In genomic region chr12:46815697-46816096, GRCm38 (mm10) we compare ENCODE assay signal across 14 mouse cellular contexts. TPM values are rescaled to one million over a fixed set of nuclear protein-coding genes. Genes with fewer than 3 reads are reported as not detected.
DNase-seq lines count a peak whose midpoint lies in the region; ATAC-seq and TF ChIP-seq lines count a peak whose summit lies in the region.
"Had no signal": no experiment of that assay in that cellular context is flagged by ENCODE, and none has a peak within 500 bp of the region (broad histone marks: within the 10 kb centered on the region; RNA-seq: fewer than 3 reads in every experiment).

No protein-coding gene starts in this region.

- TF ChIP-seq CTCF in midbrain, postnatal 0 days (IDR thresholded peaks at IDR 0.05): no peak

- H3K4me2 ChIP-seq in forebrain, embryonic 13.5 days: peak overlapping the region; percentile 70
- H3K4me2 ChIP-seq in hindbrain, embryonic 15.5 days: peak overlapping the region; percentile 57
- H3K4me2 ChIP-seq in midbrain, postnatal 0 days (ENCODE audit: low read depth, low read length, poor library complexity, severe bottlenecking): peak overlapping the region; percentile 71
- H3K4me2 ChIP-seq: limb, embryonic 13.5 days had no signal

- H3K4me1 ChIP-seq in embryonic facial prominence, embryonic 10.5 days: no peaks in the 10 kb centered on the region
- peaks cover 18% of the 10 kb centered on the region for H3K4me1 ChIP-seq in forebrain, embryonic 13.5 days
- 0 out of 2 replicates have a peak, but pooled peaks cover 9% of the 10 kb centered on the region for H3K4me1 ChIP-seq in hindbrain, embryonic 15.5 days (replicated peaks)
- no peaks in the 10 kb centered on the region for H3K4me1 ChIP-seq in midbrain, postnatal 0 days (ENCODE audit: insufficient read depth, low read length)
- H3K4me1 ChIP-seq: limb, embryonic 13.5 days had no signal

- WGBS in embryonic facial prominence, embryonic 10.5 days: 79% methylated on average over 5 of the region's 5 CpGs
- 54% methylated on average over 5 of the region's 5 CpGs for WGBS in forebrain, embryonic 13.5 days
- 27% methylated on average over 5 of the region's 5 CpGs for WGBS in hindbrain, embryonic 15.5 days
- 16% methylated on average over 5 of the region's 5 CpGs for WGBS in midbrain, postnatal 0 days

- no peak for DNase-seq in embryonic facial prominence, embryonic 10.5 days (ENCODE audit: low spot score)
- no peak for DNase-seq in midbrain, postnatal 0 days (ENCODE audit: low spot score)
- DNase-seq in right cerebral cortex, adult 18-20 months: no peak
- DNase-seq in lung, postnatal 4 days: no peak
- no peak for DNase-seq in lung, postnatal 14 days
- DNase-seq: cerebellum, adult 8-10 months; kidney, adult 18-20 months; kidney, postnatal 4 days; liver, postnatal 0 days; thymus, adult 18-20 months had no signal

- H3K27me3 ChIP-seq in embryonic facial prominence, embryonic 10.5 days (replicated peaks; ENCODE audit: low read depth, poor library complexity, severe bottlenecking): peaks cover 15% of the 10 kb centered on the region
- H3K27me3 ChIP-seq in forebrain, embryonic 13.5 days: no peaks in the 10 kb centered on the region
- no peaks in the 10 kb centered on the region for H3K27me3 ChIP-seq in hindbrain, embryonic 15.5 days
- no peaks in the 10 kb centered on the region for H3K27me3 ChIP-seq in midbrain, postnatal 0 days (ENCODE audit: insufficient read depth, low read length)

- H3K9ac ChIP-seq in forebrain, embryonic 13.5 days: peak overlapping the region; percentile 52
- peak overlapping the region; percentile 98 for H3K9ac ChIP-seq in hindbrain, embryonic 15.5 days
- H3K9ac ChIP-seq in midbrain, postnatal 0 days (replicated peaks; ENCODE audit: low read length, poor library complexity, severe bottlenecking): peak overlapping the region; percentile 87
- H3K9ac ChIP-seq: limb, embryonic 13.5 days; liver, postnatal 0 days had no signal

- no peak overlapping the region for H3K27ac ChIP-seq in embryonic facial prominence, embryonic 10.5 days (replicated peaks)
- H3K27ac ChIP-seq in forebrain, embryonic 13.5 days: peak overlapping the region; percentile 48
- peak overlapping the region; percentile 100 for H3K27ac ChIP-seq in hindbrain, embryonic 15.5 days (replicated peaks)
- peak overlapping the region; percentile 96 for H3K27ac ChIP-seq in midbrain, postnatal 0 days (ENCODE audit: low read depth, low read length)
- H3K27ac ChIP-seq: limb, embryonic 13.5 days had no signal

- no peak for ATAC-seq in forebrain, embryonic 13.5 days
- no peak for ATAC-seq in hindbrain, embryonic 15.5 days (ENCODE audit: low FRiP score, low read depth)
- no peak for ATAC-seq in midbrain, postnatal 0 days (ENCODE audit: low FRiP score)
- ATAC-seq: liver, postnatal 0 days had no signal

- peak overlapping the region; percentile 21 for H3K4me3 ChIP-seq in embryonic facial prominence, embryonic 10.5 days
- H3K4me3 ChIP-seq in forebrain, embryonic 13.5 days: peak overlapping the region; percentile 82
- peak overlapping the region; percentile 77 for H3K4me3 ChIP-seq in hindbrain, embryonic 15.5 days
- H3K4me3 ChIP-seq in midbrain, postnatal 0 days (ENCODE audit: low read depth, low read length): peak overlapping the region; percentile 52
- H3K4me3 ChIP-seq: erythroblast, embryonic 14.5 days; limb, embryonic 13.5 days had no signal

- no peaks in the 10 kb centered on the region for H3K36me3 ChIP-seq in embryonic facial prominence, embryonic 10.5 days (replicated peaks)
- H3K36me3 ChIP-seq in forebrain, embryonic 13.5 days (ENCODE audit: poor library complexity, severe bottlenecking): no peaks in the 10 kb centered on the region
- H3K36me3 ChIP-seq in hindbrain, embryonic 15.5 days: no peaks in the 10 kb centered on the region
- H3K36me3 ChIP-seq in midbrain, postnatal 0 days (ENCODE audit: insufficient read depth, low read length): no peaks in the 10 kb centered on the region
- H3K36me3 ChIP-seq: limb, embryonic 13.5 days had no signal

- H3K9me3 ChIP-seq in embryonic facial prominence, embryonic 10.5 days: no peaks in the 10 kb centered on the region
- no peaks in the 10 kb centered on the region for H3K9me3 ChIP-seq in forebrain, embryonic 13.5 days (replicated peaks)
- H3K9me3 ChIP-seq in hindbrain, embryonic 15.5 days: no peaks in the 10 kb centered on the region
- no peaks in the 10 kb centered on the region for H3K9me3 ChIP-seq in midbrain, postnatal 0 days (ENCODE audit: low read length)
- H3K9me3 ChIP-seq: limb, embryonic 13.5 days had no signal

RNA-seq across cellular contexts. Expression of gene Nova1, which starts 3.0 kb away (rescaled TPM):
- 2.8 and 4.6 TPM in 2 replicates for polyA plus RNA-seq in embryonic facial prominence, embryonic 10.5 days (2016; fragmentation: Nextera tagmentation; extraction: Ambion mirVana)
- 19.3 and 27.0 TPM in 2 replicates for polyA plus RNA-seq in forebrain, embryonic 13.5 days (2015; fragmentation: Nextera tagmentation; extraction: Ambion mirVana)
- polyA plus RNA-seq in hindbrain, embryonic 15.5 days (2015; fragmentation: Nextera tagmentation; extraction: Ambion mirVana): 78.4 and 82.0 TPM in 2 replicates
- 129 and 178 TPM in 2 replicates for total RNA-seq in midbrain, postnatal 0 days (2014; rRNA removed)
- 70.5 and 72.6 TPM in 2 replicates for polyA plus RNA-seq in midbrain, postnatal 0 days (2015; fragmentation: Nextera tagmentation; extraction: Ambion mirVana)
- polyA plus RNA-seq: erythroblast, embryonic 14.5 days had no signal

Comparison
In these comparisons a context has a peak if more than half of its experiments do, and no peak if none do; other contexts are left out.
1. H3K4me3 ChIP-seq: peak in every context shown above with its lines; median percentile 82 in forebrain, embryonic 13.5 days; 77 in hindbrain, embryonic 15.5 days; 52 in midbrain, postnatal 0 days; 21 in embryonic facial prominence, embryonic 10.5 days.